Mouse (Mus musculus): Measurements from ENCODE around the gene Cped1. TPM values are rescaled to one million over a fixed set of nuclear protein-coding genes. Genes with fewer than 3 reads are reported as not detected.

The Cped1 gene
- polyA plus RNA-seq, 1 experiment from 2014 or later = 67.9 TPM

DNA sequence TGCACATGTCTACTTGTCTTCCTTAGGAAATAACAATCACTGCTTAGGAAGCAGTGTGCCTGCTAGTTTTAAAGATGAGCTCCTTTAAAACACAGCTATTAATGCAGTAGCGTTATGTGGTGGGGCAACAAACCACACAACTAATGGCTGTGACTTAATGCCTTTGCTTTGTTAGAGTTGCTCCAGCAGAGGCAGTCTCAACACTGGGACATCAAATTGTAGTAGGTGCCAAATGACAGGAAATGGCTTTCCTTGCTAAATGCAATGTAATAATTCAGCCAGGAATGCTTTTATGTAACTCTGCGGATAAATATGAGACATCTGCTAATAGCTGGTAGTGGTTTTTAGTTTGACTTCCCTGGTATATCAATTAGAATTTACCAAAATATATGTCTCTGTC, 8.2 kb upstream of the Cped1 start:
- Histone ChIP-seq H3K4me3 (ENCODE audit: low read length) (no peak overlapping the region), H3K9me3 (ENCODE audit: control insufficient read depth, low read length) (no peaks in the 10 kb centered on the region), H3K36me3 (ENCODE audit: control insufficient read depth, insufficient read depth, low read length) (peaks cover 19% of the 10 kb centered on the region), H3K27ac (ENCODE audit: low read depth, low read length) (no peak overlapping the region), H3K4me2 (replicated peaks; ENCODE audit: low read depth, low read length) (no peak overlapping the region), H3K9ac (ENCODE audit: low read depth, low read length) (no peak overlapping the region), H3K4me1 (ENCODE audit: control insufficient read depth, insufficient read depth, low read length) (no peaks in the 10 kb centered on the region), H3K27me3 (ENCODE audit: control insufficient read depth, insufficient read depth, low read length) (no peaks in the 10 kb centered on the region)
- ATAC-seq (ENCODE audit: low FRiP score, low TSS enrichment) = no peak
- WGBS = 61% methylated on average over 2 of the region's 2 CpGs

DNA sequence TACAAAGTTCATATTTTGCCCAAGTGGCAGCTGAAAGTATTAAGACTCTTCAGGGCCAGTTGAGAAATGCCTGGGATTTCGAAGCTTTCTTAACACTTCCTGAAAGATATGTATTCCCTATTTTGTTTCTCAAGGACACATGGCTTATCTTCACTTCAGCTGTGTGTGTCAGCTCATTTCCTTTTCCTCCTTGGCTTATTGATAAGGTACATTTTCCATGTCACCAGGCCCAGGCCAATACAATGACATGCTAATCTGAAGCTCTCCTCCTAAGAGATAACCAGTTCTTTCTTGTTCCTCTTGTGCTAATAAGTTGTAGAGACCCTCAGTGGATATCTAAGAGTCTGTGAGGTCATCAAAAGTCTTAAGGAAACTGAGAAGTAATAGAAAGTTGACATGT, 4.6 kb upstream of the Cped1 start:
- no peak overlapping the region for H3K9ac ChIP-seq (ENCODE audit: low read depth, low read length)
- no peak overlapping the region for H3K4me2 ChIP-seq (replicated peaks; ENCODE audit: low read depth, low read length)
- WGBS = 76% methylated on average over 1 of the region's 1 CpGs
- H3K9me3 ChIP-seq (ENCODE audit: control insufficient read depth, low read length) = no peaks in the 10 kb centered on the region
- no peak overlapping the region for H3K27ac ChIP-seq (ENCODE audit: low read depth, low read length)
- H3K4me3 ChIP-seq (ENCODE audit: low read length) = no peak overlapping the region
- no peak for ATAC-seq (ENCODE audit: low FRiP score, low TSS enrichment)
- no peaks in the 10 kb centered on the region for H3K27me3 ChIP-seq (ENCODE audit: control insufficient read depth, insufficient read depth, low read length)
- H3K4me1 ChIP-seq (ENCODE audit: control insufficient read depth, insufficient read depth, low read length) = no peaks in the 10 kb centered on the region
- H3K36me3 ChIP-seq (ENCODE audit: control insufficient read depth, insufficient read depth, low read length) = peaks cover 4% of the 10 kb centered on the region; the same call in 1 of the 2 replicates

DNA sequence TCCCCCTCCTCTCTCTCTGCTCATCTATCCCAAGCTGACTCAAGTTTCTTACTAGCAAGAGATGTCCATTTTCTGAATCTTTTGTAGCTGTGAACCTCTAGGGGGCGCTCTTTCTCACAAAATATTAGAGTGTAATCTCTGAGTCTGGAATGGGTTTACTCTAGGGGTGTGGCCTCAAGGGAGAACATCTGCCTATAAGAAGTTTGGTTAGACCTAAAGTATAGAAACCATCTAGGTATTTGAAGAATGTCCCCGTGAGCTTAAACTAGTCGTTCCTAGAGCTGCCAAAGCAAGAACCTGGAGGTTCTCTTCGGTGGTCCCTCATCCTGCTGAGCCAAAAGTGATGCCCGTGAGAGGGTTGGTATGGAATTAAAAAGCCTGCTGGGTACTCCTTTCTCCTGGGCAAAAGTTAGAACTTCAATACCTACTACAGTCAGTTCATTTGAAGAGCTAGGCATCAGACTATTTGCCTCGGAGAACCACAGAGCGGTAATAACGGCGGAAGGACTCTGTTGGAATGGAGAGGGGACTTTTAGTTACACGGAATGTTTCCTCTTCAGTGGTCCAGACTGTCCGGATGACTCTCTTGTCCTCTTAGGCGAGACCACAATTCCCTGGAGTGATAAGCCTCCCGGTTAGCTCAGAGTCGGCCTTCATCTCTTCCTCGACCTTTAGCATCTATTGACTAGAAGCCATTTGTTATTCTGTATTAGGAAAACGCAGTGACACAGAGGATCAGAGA, 555 bp upstream of the Cped1 start:
- Histone ChIP-seq H3K4me3 (ENCODE audit: low read length) (peak overlapping the region; percentile 62), H3K36me3 (ENCODE audit: control insufficient read depth, insufficient read depth, low read length) (no peaks in the 10 kb centered on the region), H3K4me2 (replicated peaks; ENCODE audit: low read depth, low read length) (peak overlapping the region; percentile 59), H3K27me3 (ENCODE audit: control insufficient read depth, insufficient read depth, low read length) (no peaks in the 10 kb centered on the region), H3K4me1 (ENCODE audit: control insufficient read depth, insufficient read depth, low read length) (no peaks in the 10 kb centered on the region), H3K27ac (ENCODE audit: low read depth, low read length) (peak overlapping the region; percentile 81), H3K9me3 (ENCODE audit: control insufficient read depth, low read length) (no peaks in the 10 kb centered on the region), H3K9ac (ENCODE audit: low read depth, low read length) (peak overlapping the region; percentile 80; the same call in 1 of the 2 replicates)
- 4% methylated on average over 16 of the region's 16 CpGs for WGBS
- ATAC-seq (ENCODE audit: low FRiP score, low TSS enrichment) = peak; percentile 81

DNA sequence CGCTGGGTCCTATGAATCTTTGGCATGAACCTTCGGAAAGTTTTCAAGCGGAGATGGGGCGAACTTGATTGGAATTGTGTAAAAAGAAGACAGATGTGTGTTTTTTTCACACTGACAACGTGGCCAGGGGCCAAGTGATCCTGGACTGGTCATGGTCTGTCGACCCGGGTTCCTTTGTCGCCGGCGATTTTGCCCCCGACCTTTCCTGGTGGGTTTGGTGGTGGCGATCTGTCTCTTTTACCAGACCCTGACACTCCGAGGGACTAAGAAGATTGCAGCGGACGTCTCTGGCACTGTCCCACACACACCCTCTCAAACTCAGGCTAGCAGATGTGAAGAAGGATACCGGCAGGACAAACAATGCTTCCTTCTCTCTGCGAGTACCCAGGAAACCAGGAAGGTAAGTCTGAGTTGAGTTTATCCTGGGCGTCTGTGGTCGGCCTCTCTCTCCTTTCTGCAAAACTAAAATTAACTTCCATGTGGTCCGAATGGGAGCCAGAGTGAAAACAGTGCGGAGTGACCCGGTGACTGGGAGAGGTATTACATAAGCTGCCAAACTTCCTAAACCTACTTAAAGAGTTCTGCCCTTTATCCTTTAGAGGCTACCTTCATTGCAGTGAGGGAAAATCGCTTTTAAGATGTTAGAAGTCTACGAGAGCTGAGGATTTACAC, 1.1 kb downstream of the Cped1 start:
- Histone ChIP-seq H3K9ac (ENCODE audit: low read depth, low read length) (peak overlapping the region; percentile 80), H3K27me3 (ENCODE audit: control insufficient read depth, insufficient read depth, low read length) (no peaks in the 10 kb centered on the region), H3K4me3 (ENCODE audit: low read length) (peak overlapping the region; percentile 62), H3K27ac (ENCODE audit: low read depth, low read length) (peak overlapping the region; percentile 81), H3K4me2 (replicated peaks; ENCODE audit: low read depth, low read length) (peak overlapping the region; percentile 59), H3K36me3 (ENCODE audit: control insufficient read depth, insufficient read depth, low read length) (no peaks in the 10 kb centered on the region), H3K4me1 (ENCODE audit: control insufficient read depth, insufficient read depth, low read length) (0 out of 2 replicates have a peak, but pooled peaks cover 3% of the 10 kb centered on the region), H3K9me3 (ENCODE audit: control insufficient read depth, low read length) (no peaks in the 10 kb centered on the region)
- peak; percentile 32; the same call in 1 of the 2 replicates for ATAC-seq (ENCODE audit: low FRiP score, low TSS enrichment)
- 6% methylated on average over 24 of the region's 24 CpGs for WGBS

DNA sequence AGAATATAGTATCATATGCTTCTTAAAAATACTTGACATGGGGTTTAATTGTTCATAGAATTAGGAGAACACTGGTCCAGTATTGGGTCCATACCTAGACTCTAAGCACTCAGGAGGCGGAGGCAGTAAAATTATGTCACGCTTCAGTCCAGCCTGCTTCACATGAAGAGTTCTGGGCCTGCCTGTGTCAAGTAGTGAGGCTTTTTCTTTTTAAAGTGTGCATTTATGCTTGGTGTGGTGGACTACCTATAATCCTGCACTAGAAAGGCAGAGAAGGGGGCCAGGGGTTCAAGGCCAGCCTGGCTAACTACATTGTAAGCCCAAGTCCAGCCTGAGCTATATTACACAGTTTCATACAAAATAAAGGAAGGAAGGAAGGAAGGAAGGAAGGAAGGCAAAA, 1.8 kb downstream of the Cped1 start:
- 30% methylated on average over 2 of the region's 2 CpGs for WGBS
- peak overlapping the region; percentile 71; the same call in 1 of the 2 replicates for H3K27ac ChIP-seq (ENCODE audit: low read depth, low read length)
- peak overlapping the region; percentile 80 for H3K9ac ChIP-seq (ENCODE audit: low read depth, low read length)
- 0 out of 2 replicates have a peak, but pooled peaks cover 3% of the 10 kb centered on the region for H3K4me1 ChIP-seq (ENCODE audit: control insufficient read depth, insufficient read depth, low read length)
- no peak for ATAC-seq (ENCODE audit: low FRiP score, low TSS enrichment)
- H3K9me3 ChIP-seq (ENCODE audit: control insufficient read depth, low read length) = no peaks in the 10 kb centered on the region
- H3K4me3 ChIP-seq (ENCODE audit: low read length) = peak overlapping the region; percentile 62
- no peaks in the 10 kb centered on the region for H3K36me3 ChIP-seq (ENCODE audit: control insufficient read depth, insufficient read depth, low read length)
- H3K4me2 ChIP-seq (replicated peaks; ENCODE audit: low read depth, low read length) = peak overlapping the region; percentile 59
- H3K27me3 ChIP-seq (ENCODE audit: control insufficient read depth, insufficient read depth, low read length) = no peaks in the 10 kb centered on the region

DNA sequence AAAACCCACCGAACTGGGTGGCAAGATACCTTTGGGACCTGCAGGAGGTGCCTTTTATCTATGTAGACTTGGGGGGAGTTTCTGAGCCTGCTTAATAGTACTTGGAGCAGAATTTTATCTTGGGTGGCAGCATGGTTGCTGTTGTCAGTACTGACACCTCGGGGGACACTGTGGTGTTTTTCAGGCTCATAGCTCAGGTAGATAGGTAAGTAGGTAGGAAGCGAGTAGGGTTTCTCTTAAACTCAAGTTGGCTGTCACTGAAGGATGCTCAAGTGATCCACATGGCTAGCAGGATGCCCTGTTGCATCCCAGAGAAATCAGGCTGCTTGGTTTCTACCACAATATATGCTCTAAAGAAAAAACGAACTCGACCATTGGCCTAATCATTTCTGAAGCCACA, 2.6 kb downstream of the Cped1 start:
- no peaks in the 10 kb centered on the region for H3K9me3 ChIP-seq (ENCODE audit: control insufficient read depth, low read length)
- 34% methylated on average over 5 of the region's 5 CpGs for WGBS
- H3K36me3 ChIP-seq (ENCODE audit: control insufficient read depth, insufficient read depth, low read length) = no peaks in the 10 kb centered on the region
- H3K27me3 ChIP-seq (ENCODE audit: control insufficient read depth, insufficient read depth, low read length) = no peaks in the 10 kb centered on the region
- ATAC-seq (ENCODE audit: low FRiP score, low TSS enrichment) = no peak
- H3K27ac ChIP-seq (ENCODE audit: low read depth, low read length) = peak overlapping the region; percentile 78; the same call in 1 of the 2 replicates
- 0 out of 2 replicates have a peak, but pooled peaks cover 3% of the 10 kb centered on the region for H3K4me1 ChIP-seq (ENCODE audit: control insufficient read depth, insufficient read depth, low read length)
- peak overlapping the region; percentile 59 for H3K4me2 ChIP-seq (replicated peaks; ENCODE audit: low read depth, low read length)
- H3K9ac ChIP-seq (ENCODE audit: low read depth, low read length) = peak overlapping the region; percentile 80
- peak overlapping the region; percentile 62 for H3K4me3 ChIP-seq (ENCODE audit: low read length)

DNA sequence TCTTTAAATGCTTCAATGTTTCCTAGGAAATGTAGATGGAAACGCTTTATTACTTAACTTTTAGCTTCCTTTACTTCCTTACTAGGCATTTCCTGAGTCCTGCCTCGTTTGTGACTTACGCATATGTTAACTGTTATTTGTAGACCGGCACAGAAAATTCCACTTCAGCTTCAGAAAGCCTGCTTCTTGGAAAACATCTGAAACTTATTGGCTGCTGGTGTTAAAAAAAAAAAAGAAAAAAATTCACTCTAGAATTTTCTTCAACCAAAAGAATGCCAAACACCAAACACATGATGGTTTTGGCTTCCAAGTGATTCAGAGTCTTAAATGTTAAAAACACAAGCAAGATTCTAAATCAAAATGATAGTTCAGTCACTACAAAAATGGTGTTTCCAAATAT, 3.4 kb downstream of the Cped1 start:
- Histone ChIP-seq H3K9me3 (ENCODE audit: control insufficient read depth, low read length) (no peaks in the 10 kb centered on the region), H3K27ac (ENCODE audit: low read depth, low read length) (no peak overlapping the region; the same call in 1 of the 2 replicates), H3K4me3 (ENCODE audit: low read length) (peak overlapping the region; percentile 62), H3K4me2 (replicated peaks; ENCODE audit: low read depth, low read length) (peak overlapping the region; percentile 59), H3K36me3 (ENCODE audit: control insufficient read depth, insufficient read depth, low read length) (no peaks in the 10 kb centered on the region), H3K9ac (ENCODE audit: low read depth, low read length) (peak overlapping the region; percentile 80; the same call in 1 of the 2 replicates), H3K4me1 (ENCODE audit: control insufficient read depth, insufficient read depth, low read length) (0 out of 2 replicates have a peak, but pooled peaks cover 3% of the 10 kb centered on the region), H3K27me3 (ENCODE audit: control insufficient read depth, insufficient read depth, low read length) (no peaks in the 10 kb centered on the region)
- ATAC-seq (ENCODE audit: low FRiP score, low TSS enrichment) = no peak
- WGBS = 35% methylated on average over 4 of the region's 4 CpGs

DNA sequence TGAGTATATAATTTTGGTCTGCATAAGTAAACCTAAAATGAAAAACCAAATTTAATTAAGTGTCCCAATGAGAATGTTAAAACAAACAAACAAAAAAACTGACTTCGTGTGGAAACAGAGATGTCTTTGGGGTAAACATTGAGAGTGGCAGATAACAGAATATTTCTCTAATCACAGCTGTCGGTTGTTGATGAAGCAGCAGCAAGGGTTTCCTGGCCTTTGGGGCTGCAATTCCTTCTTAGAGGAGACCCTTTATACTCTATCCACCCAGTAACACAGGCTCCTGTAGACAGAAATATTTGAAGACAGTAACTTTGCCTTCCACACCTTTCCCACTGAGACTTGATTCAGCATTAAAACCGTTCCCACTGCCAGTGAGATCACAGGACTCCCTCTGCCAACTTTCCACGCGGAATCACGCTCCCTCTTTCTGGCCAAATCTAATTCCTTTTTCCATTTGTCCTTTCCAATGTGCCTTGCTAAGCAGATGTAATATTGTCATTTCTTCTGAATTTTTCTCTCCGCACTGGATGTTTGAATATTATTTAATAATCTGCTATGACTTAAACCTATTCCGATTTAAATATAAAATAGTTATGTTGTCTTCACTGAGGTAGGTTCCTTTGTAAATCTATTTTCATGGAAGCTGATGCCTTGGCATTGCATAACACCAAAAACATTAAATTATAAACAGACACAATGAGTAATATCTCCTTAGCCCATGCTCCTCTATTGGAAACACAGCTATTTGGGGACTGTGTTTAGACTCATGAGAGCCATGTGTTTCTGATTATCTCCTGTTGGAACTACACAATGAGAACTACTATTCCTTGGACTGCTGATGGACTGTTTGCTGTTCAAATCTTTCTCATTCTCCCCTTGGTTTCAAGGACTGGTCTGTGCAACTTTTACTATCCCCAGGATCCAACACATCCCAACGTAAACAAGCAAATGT, 4.7 kb downstream of the Cped1 start:
- H3K27me3 ChIP-seq (ENCODE audit: control insufficient read depth, insufficient read depth, low read length) = no peaks in the 10 kb centered on the region
- H3K9ac ChIP-seq (ENCODE audit: low read depth, low read length) = peak overlapping the region; percentile 80; the same call in 1 of the 2 replicates
- H3K4me1 ChIP-seq (ENCODE audit: control insufficient read depth, insufficient read depth, low read length) = 0 out of 2 replicates have a peak, but pooled peaks cover 6% of the 10 kb centered on the region
- H3K4me3 ChIP-seq (ENCODE audit: low read length) = peak overlapping the region; percentile 24
- no peak for ATAC-seq (ENCODE audit: low FRiP score, low TSS enrichment)
- H3K9me3 ChIP-seq (ENCODE audit: control insufficient read depth, low read length) = no peaks in the 10 kb centered on the region
- H3K36me3 ChIP-seq (ENCODE audit: control insufficient read depth, insufficient read depth, low read length) = no peaks in the 10 kb centered on the region
- peak overlapping the region; percentile 59 for H3K4me2 ChIP-seq (replicated peaks; ENCODE audit: low read depth, low read length)
- 50% methylated on average over 9 of the region's 9 CpGs for WGBS
- peak overlapping the region; percentile 25; the same call in 1 of the 2 replicates for H3K27ac ChIP-seq (ENCODE audit: low read depth, low read length)

All from kidney, embryonic 14.5 days (tissue).